Mouse (Mus musculus): Measurements from ENCODE around the gene Vrtn. TPM values are rescaled to one million over a fixed set of nuclear protein-coding genes. Genes with fewer than 3 reads are reported as not detected.

The Vrtn gene
- total RNA-seq (2017), result not detected in 3 replicates

GRCm38 (mm10) chr12:84640654-84641053 is at the start of gene Vrtn:
TSS of gene Vrtn (plus strand) at chr12:84641019.
- ATAC-seq (replicated peaks; ENCODE audit: insufficient number of reproducible peaks, low FRiP score, low TSS enrichment, poor library complexity, severe bottlenecking), result no peak

GRCm38 (mm10) chr12:84598324-84598723 is 42.5 kb upstream of the Vrtn start:
- ATAC-seq (replicated peaks; ENCODE audit: insufficient number of reproducible peaks, low FRiP score, low TSS enrichment, poor library complexity, severe bottlenecking), result no peak

- no peak for ATAC-seq (replicated peaks; ENCODE audit: insufficient number of reproducible peaks, low FRiP score, low TSS enrichment, poor library complexity, severe bottlenecking)
These were observed 36.8 kb upstream of the Vrtn start for GRCm38 (mm10) chr12:84604001-84604400.

GRCm38 (mm10) chr12:84605860-84606259 is 35.0 kb upstream of the Vrtn start:
- no peak for ATAC-seq (replicated peaks; ENCODE audit: insufficient number of reproducible peaks, low FRiP score, low TSS enrichment, poor library complexity, severe bottlenecking)

GRCm38 (mm10) chr12:84611718-84612117 is 29.1 kb upstream of the Vrtn start:
- ATAC-seq (replicated peaks; ENCODE audit: insufficient number of reproducible peaks, low FRiP score, low TSS enrichment, poor library complexity, severe bottlenecking), result no peak

- no peak for ATAC-seq (replicated peaks; ENCODE audit: insufficient number of reproducible peaks, low FRiP score, low TSS enrichment, poor library complexity, severe bottlenecking)
These were observed 28.3 kb upstream of the Vrtn start for GRCm38 (mm10) chr12:84612518-84612917.

- no peak for ATAC-seq (replicated peaks; ENCODE audit: insufficient number of reproducible peaks, low FRiP score, low TSS enrichment, poor library complexity, severe bottlenecking)
These were observed 26.8 kb upstream of the Vrtn start for GRCm38 (mm10) chr12:84614001-84614400.

- no peak for ATAC-seq (replicated peaks; ENCODE audit: insufficient number of reproducible peaks, low FRiP score, low TSS enrichment, poor library complexity, severe bottlenecking)
These were observed 26.3 kb upstream of the Vrtn start for GRCm38 (mm10) chr12:84614524-84614923.

GRCm38 (mm10) chr12:84616977-84617630 is 23.7 kb upstream of the Vrtn start, which contains the start of gene Abcd4:
TSS of gene Abcd4 (minus strand) at chr12:84617413.
- ATAC-seq (replicated peaks; ENCODE audit: insufficient number of reproducible peaks, low FRiP score, low TSS enrichment, poor library complexity, severe bottlenecking), result peak; percentile 97

- ATAC-seq (replicated peaks; ENCODE audit: insufficient number of reproducible peaks, low FRiP score, low TSS enrichment, poor library complexity, severe bottlenecking), result no peak
These were observed 23.2 kb upstream of the Vrtn start for GRCm38 (mm10) chr12:84617663-84618062.

GRCm38 (mm10) chr12:84620975-84621374 is 19.8 kb upstream of the Vrtn start:
- no peak for ATAC-seq (replicated peaks; ENCODE audit: insufficient number of reproducible peaks, low FRiP score, low TSS enrichment, poor library complexity, severe bottlenecking)

GRCm38 (mm10) chr12:84624601-84625000 is 16.2 kb upstream of the Vrtn start:
- ATAC-seq (replicated peaks; ENCODE audit: insufficient number of reproducible peaks, low FRiP score, low TSS enrichment, poor library complexity, severe bottlenecking), result no peak

GRCm38 (mm10) chr12:84625116-84625515 is 15.7 kb upstream of the Vrtn start:
- ATAC-seq (replicated peaks; ENCODE audit: insufficient number of reproducible peaks, low FRiP score, low TSS enrichment, poor library complexity, severe bottlenecking), result no peak

- ATAC-seq (replicated peaks; ENCODE audit: insufficient number of reproducible peaks, low FRiP score, low TSS enrichment, poor library complexity, severe bottlenecking), result no peak
These were observed 9.0 kb upstream of the Vrtn start for GRCm38 (mm10) chr12:84631867-84632266.

GRCm38 (mm10) chr12:84640253-84640652 is 566 bp upstream of the Vrtn start:
- ATAC-seq (replicated peaks; ENCODE audit: insufficient number of reproducible peaks, low FRiP score, low TSS enrichment, poor library complexity, severe bottlenecking), result no peak

- no peak for ATAC-seq (replicated peaks; ENCODE audit: insufficient number of reproducible peaks, low FRiP score, low TSS enrichment, poor library complexity, severe bottlenecking)
These were observed 9.4 kb downstream of the Vrtn start for GRCm38 (mm10) chr12:84650234-84650633.

GRCm38 (mm10) chr12:84653912-84654311 is 13.1 kb downstream of the Vrtn start:
- ATAC-seq (replicated peaks; ENCODE audit: insufficient number of reproducible peaks, low FRiP score, low TSS enrichment, poor library complexity, severe bottlenecking), result peak; percentile 67

GRCm38 (mm10) chr12:84670555-84670954 is 29.7 kb downstream of the Vrtn start:
- no peak for ATAC-seq (replicated peaks; ENCODE audit: insufficient number of reproducible peaks, low FRiP score, low TSS enrichment, poor library complexity, severe bottlenecking)

- ATAC-seq (replicated peaks; ENCODE audit: insufficient number of reproducible peaks, low FRiP score, low TSS enrichment, poor library complexity, severe bottlenecking), result no peak
These were observed 30.8 kb downstream of the Vrtn start for GRCm38 (mm10) chr12:84671646-84672045.

GRCm38 (mm10) chr12:84674666-84675526 is 34.1 kb downstream of the Vrtn start:
- peak; percentile 39 for ATAC-seq (replicated peaks; ENCODE audit: insufficient number of reproducible peaks, low FRiP score, low TSS enrichment, poor library complexity, severe bottlenecking)
